Mouse (Mus musculus): ENCODE measurements at regions not wholly inside any gene's neighbourhood (a gene's known extent, or its start where the extent isn't known, plus 50 kb on each side); places are given as distances from the start of the nearest gene placed in this dataset.

- no peak for DNase-seq (ENCODE audit: low spot score in 2 of 2)
- H3K4me3 ChIP-seq = no peak overlapping the region
- no peak for TF ChIP-seq CTCF (conservative IDR thresholded peaks at IDR 0.05)
Measured at GRCm38 (mm10) chr9:34029503-34030169, 456.1 kb upstream of the Kirrel3 start.

GRCm38 (mm10) chr9:34054435-34054834 is 431.3 kb upstream of the Kirrel3 start:
- peak; percentile 74 for TF ChIP-seq CTCF (conservative IDR thresholded peaks at IDR 0.05)
- Histone ChIP-seq H3K27ac (no peak overlapping the region), H3K4me3 (no peak overlapping the region)
- DNase-seq (ENCODE audit: low spot score in 2 of 2) = peak in 1 of 2 experiments; percentile 16

More at GRCm38 (mm10) chr9:34029503-34030169, 456.1 kb upstream of the Kirrel3 start:
- H3K27ac ChIP-seq = no peak overlapping the region

Measured in layer of hippocampus, adult 2 months (tissue).